Mouse (Mus musculus): ENCODE measurements around the gene Max.

Gene Max

GRCm38 (mm10) chr12:76957688-76958087 lies 4.3 kb downstream of the Max start:
- DNase-seq (ENCODE audit: low read depth in 1 of 2, low spot score in 2 of 2) = peak in 1 of 2 experiments; percentile 23

GRCm38 (mm10) chr12:76954698-76955423 lies 7.1 kb downstream of the Max start:
- no peak for DNase-seq (ENCODE audit: low read depth in 1 of 2, low spot score in 2 of 2)

- DNase-seq (ENCODE audit: low read depth in 1 of 2, low spot score in 2 of 2) = no peak
These were observed 8.1 kb downstream of the Max start for GRCm38 (mm10) chr12:76953750-76954363.

- DNase-seq (ENCODE audit: low read depth in 1 of 2, low spot score in 2 of 2) = no peak
These were observed 11.7 kb downstream of the Max start for GRCm38 (mm10) chr12:76950330-76950729.

GRCm38 (mm10) chr12:76948781-76949180 lies 13.2 kb downstream of the Max start:
- no peak for DNase-seq (ENCODE audit: low read depth in 1 of 2, low spot score in 2 of 2)

- no peak for DNase-seq (ENCODE audit: low read depth in 1 of 2, low spot score in 2 of 2)
These were observed 13.8 kb downstream of the Max start for GRCm38 (mm10) chr12:76948185-76948584.

GRCm38 (mm10) chr12:76947487-76947886 lies 14.5 kb downstream of the Max start:
- no peak for DNase-seq (ENCODE audit: low read depth in 1 of 2, low spot score in 2 of 2)

- DNase-seq (ENCODE audit: low read depth in 1 of 2, low spot score in 2 of 2) = no peak
These were observed 18.5 kb downstream of the Max start for GRCm38 (mm10) chr12:76943466-76943865.

- DNase-seq (ENCODE audit: low read depth in 1 of 2, low spot score in 2 of 2) = no peak
These were observed 19.0 kb downstream of the Max start for GRCm38 (mm10) chr12:76943046-76943445.

GRCm38 (mm10) chr12:76942476-76942875 lies 19.5 kb downstream of the Max start:
- no peak for DNase-seq (ENCODE audit: low read depth in 1 of 2, low spot score in 2 of 2)

GRCm38 (mm10) chr12:76941524-76941923 lies 20.5 kb downstream of the Max start:
- no peak for DNase-seq (ENCODE audit: low read depth in 1 of 2, low spot score in 2 of 2)

GRCm38 (mm10) chr12:76938013-76938412 lies 24.0 kb downstream of the Max start:
- no peak for DNase-seq (ENCODE audit: low read depth in 1 of 2, low spot score in 2 of 2)

- DNase-seq (ENCODE audit: low read depth in 1 of 2, low spot score in 2 of 2) = no peak
These were observed 25.8 kb downstream of the Max start for GRCm38 (mm10) chr12:76936211-76936610.

GRCm38 (mm10) chr12:76934438-76934837 lies 27.6 kb downstream of the Max start:
- DNase-seq (ENCODE audit: low read depth in 1 of 2, low spot score in 2 of 2) = no peak

- DNase-seq (ENCODE audit: low read depth in 1 of 2, low spot score in 2 of 2) = no peak
These were observed 29.3 kb downstream of the Max start for GRCm38 (mm10) chr12:76932688-76933060.

GRCm38 (mm10) chr12:76931739-76932687 lies 30.0 kb downstream of the Max start:
- DNase-seq (ENCODE audit: low read depth in 1 of 2, low spot score in 2 of 2) = no peak

GRCm38 (mm10) chr12:76930177-76930576 lies 31.8 kb downstream of the Max start:
- DNase-seq (ENCODE audit: low read depth in 1 of 2, low spot score in 2 of 2) = no peak

- DNase-seq (ENCODE audit: low read depth in 1 of 2, low spot score in 2 of 2) = no peak
These were observed 34.5 kb downstream of the Max start for GRCm38 (mm10) chr12:76927539-76927938.

- DNase-seq (ENCODE audit: low read depth in 1 of 2, low spot score in 2 of 2) = no peak
These were observed 35.0 kb downstream of the Max start for GRCm38 (mm10) chr12:76927012-76927411.

- no peak for DNase-seq (ENCODE audit: low read depth in 1 of 2, low spot score in 2 of 2)
These were observed 35.6 kb downstream of the Max start for GRCm38 (mm10) chr12:76926338-76926945.

- DNase-seq (ENCODE audit: low read depth in 1 of 2, low spot score in 2 of 2) = no peak
These were observed 36.9 kb downstream of the Max start for GRCm38 (mm10) chr12:76924904-76925604.

Measured in monocyte, adult 2 months (primary cell).